Comparison of ENCODE assay signal across 8 mouse cellular contexts in genomic region chr10:18760241-18760640, GRCm38 (mm10). TPM values are rescaled to one million over a fixed set of nuclear protein-coding genes. Genes with fewer than 3 reads are reported as not detected.
DNase-seq lines count a peak whose midpoint lies in the region; ATAC-seq and TF ChIP-seq lines count a peak whose summit lies in the region.
"Had no signal": no experiment of that assay in that cellular context is flagged by ENCODE, and none has a peak within 500 bp of the region (broad histone marks: within the 10 kb centered on the region; RNA-seq: fewer than 3 reads in every experiment).

No protein-coding gene starts in this region.

- WGBS in hindbrain, embryonic 10.5 days = 25% methylated on average over 2 of the region's 2 CpGs
- WGBS in hindbrain, embryonic 12.5 days = 48% methylated on average over 2 of the region's 2 CpGs
- 35% methylated on average over 2 of the region's 2 CpGs for WGBS in liver, embryonic 14.5 days (ENCODE audit: insufficient replicate concordance)

- no peak for TF ChIP-seq EP300 in liver, embryonic 14.5 days (IDR thresholded peaks at IDR 0.05; ENCODE audit: low read depth)

- DNase-seq in hindbrain, embryonic 10.5 days (ENCODE audit: low spot score) = peak; percentile 55
- DNase-seq in urinary bladder, adult 2 months (ENCODE audit: low spot score) = peak; percentile 24
- no peak for DNase-seq in urinary bladder, postnatal 10 days (ENCODE audit: low spot score)
- peak; percentile 37 for DNase-seq in c-Kit-positive CD71-positive TER-119-positive erythroid progenitor cells, embryonic 14.5 days (ENCODE audit: low spot score)
- DNase-seq in liver, embryonic 14.5 days (ENCODE audit: low read depth in 3 of 3, low spot score in 3 of 3) = peak in 2 of 3 experiments; percentile 2 to 14

- no peak overlapping the region for H3K9ac ChIP-seq in hindbrain, embryonic 12.5 days
- no peak overlapping the region for H3K9ac ChIP-seq in liver, embryonic 14.5 days (replicated peaks)

- TF ChIP-seq POLR2A in testis, adult 2 months (IDR thresholded peaks at IDR 0.05; ENCODE audit: control insufficient read depth, low read depth, low read length) = no peak

- peak; percentile 82 for TF ChIP-seq CTCF in liver, embryonic 14.5 days (IDR thresholded peaks at IDR 0.05; ENCODE audit: low read depth)
- TF ChIP-seq CTCF in testis, adult 2 months (IDR thresholded peaks at IDR 0.05; ENCODE audit: control insufficient read depth, insufficient read depth, insufficient replicate concordance, low read depth, low read length) = peak; percentile 63; the same call in 1 of the 2 replicates

- no peak for ATAC-seq in hindbrain, embryonic 12.5 days (ENCODE audit: low FRiP score)
- ATAC-seq in liver, embryonic 14.5 days (ENCODE audit: insufficient read depth) = no peak

- no peak overlapping the region for H3K4me3 ChIP-seq in hindbrain, embryonic 10.5 days
- H3K4me3 ChIP-seq in hindbrain, embryonic 12.5 days = no peak overlapping the region
- H3K4me3 ChIP-seq in liver, embryonic 14.5 days (ENCODE audit: insufficient read depth in 1 of 2, low read depth in 2 of 2, low read length in 2 of 2) = no peak overlapping the region
- H3K4me3 ChIP-seq in testis, adult 2 months (ENCODE audit: control insufficient read depth, low read depth, low read length) = no peak overlapping the region

- H3K9me3 ChIP-seq in hindbrain, embryonic 10.5 days = no peaks in the 10 kb centered on the region
- H3K9me3 ChIP-seq in hindbrain, embryonic 12.5 days (replicated peaks) = 0 out of 2 replicates have a peak, but pooled peaks cover 3% of the 10 kb centered on the region
- H3K9me3 ChIP-seq in liver, embryonic 14.5 days (ENCODE audit: control insufficient read depth, low read length) = no peaks in the 10 kb centered on the region

- H3K4me1 ChIP-seq in hindbrain, embryonic 10.5 days (replicated peaks) = no peaks in the 10 kb centered on the region
- H3K4me1 ChIP-seq in hindbrain, embryonic 12.5 days = no peaks in the 10 kb centered on the region
- H3K4me1 ChIP-seq in liver, embryonic 14.5 days (replicated peaks; ENCODE audit: control insufficient read depth in 2 of 2, insufficient read depth in 2 of 2, low read length in 1 of 2) = no peaks in the 10 kb centered on the region
- H3K4me1 ChIP-seq in testis, adult 2 months (ENCODE audit: control insufficient read depth, insufficient read depth, low read length) = no peaks in the 10 kb centered on the region

- H3K4me2 ChIP-seq in hindbrain, embryonic 12.5 days (replicated peaks) = no peak overlapping the region
- no peak overlapping the region for H3K4me2 ChIP-seq in liver, embryonic 14.5 days (ENCODE audit: low read depth)

- H3K36me3 ChIP-seq in hindbrain, embryonic 10.5 days = no peaks in the 10 kb centered on the region
- H3K36me3 ChIP-seq in hindbrain, embryonic 12.5 days = no peaks in the 10 kb centered on the region
- no peaks in the 10 kb centered on the region for H3K36me3 ChIP-seq in liver, embryonic 14.5 days (replicated peaks; ENCODE audit: control insufficient read depth, insufficient read depth, low read depth)
- no peaks in the 10 kb centered on the region for H3K36me3 ChIP-seq in testis, adult 2 months (ENCODE audit: control insufficient read depth, insufficient read depth, low read length)

- no peak overlapping the region for H3K27ac ChIP-seq in hindbrain, embryonic 10.5 days
- H3K27ac ChIP-seq in hindbrain, embryonic 12.5 days = no peak overlapping the region
- H3K27ac ChIP-seq in liver, embryonic 14.5 days = no peak overlapping the region
- no peak overlapping the region for H3K27ac ChIP-seq in testis, adult 2 months (ENCODE audit: control insufficient read depth, insufficient read depth, low read depth, low read length)

- H3K27me3 ChIP-seq in hindbrain, embryonic 10.5 days (ENCODE audit: insufficient read depth, poor library complexity, severe bottlenecking) = no peaks in the 10 kb centered on the region
- no peaks in the 10 kb centered on the region for H3K27me3 ChIP-seq in hindbrain, embryonic 12.5 days
- H3K27me3 ChIP-seq in liver, embryonic 14.5 days (ENCODE audit: control insufficient read depth, insufficient read depth, low read length) = no peaks in the 10 kb centered on the region
- no peaks in the 10 kb centered on the region for H3K27me3 ChIP-seq in testis, adult 2 months (ENCODE audit: control insufficient read depth, insufficient read depth, low read length)

RNA-seq across cellular contexts. Expression of gene Arfgef3, which starts 16.5 kb away (rescaled TPM):
- 0.55 and 0.99 TPM in 2 replicates for polyA plus RNA-seq in hindbrain, embryonic 10.5 days (2016; fragmentation: Nextera tagmentation; extraction: Ambion mirVana)
- polyA plus RNA-seq in hindbrain, embryonic 12.5 days (2016; fragmentation: Nextera tagmentation; extraction: Ambion mirVana) = 2.7 and 2.8 TPM in 2 replicates
- polyA plus RNA-seq in urinary bladder, adult 2 months (2012; rRNA removed) = 0.87 and 0.91 TPM in 2 replicates
- 0.01 TPM in 2 replicates for polyA plus RNA-seq in liver, embryonic 14.5 days (2012; rRNA removed)
- polyA plus RNA-seq in liver, embryonic 14.5 days (2014; fragmentation: Nextera tagmentation; extraction: Ambion mirVana) = under 0.01 and 0.01 TPM in 2 replicates
- polyA plus RNA-seq in testis, adult 2 months (2012; rRNA removed) = 1.8 and 6.3 TPM in 2 replicates

RNA-seq across cellular contexts. Expression of gene Gm4922, which starts 26.4 kb away (rescaled TPM):
- not detected in 2 replicates for polyA plus RNA-seq in hindbrain, embryonic 10.5 days (2016; fragmentation: Nextera tagmentation; extraction: Ambion mirVana)
- polyA plus RNA-seq in hindbrain, embryonic 12.5 days (2016; fragmentation: Nextera tagmentation; extraction: Ambion mirVana) = 0.16 and 0.25 TPM in 2 replicates
- not detected in 2 replicates for polyA plus RNA-seq in urinary bladder, adult 2 months (2012; rRNA removed)
- polyA plus RNA-seq in liver, embryonic 14.5 days (2012; rRNA removed) = not detected in 2 replicates
- not detected in 2 replicates for polyA plus RNA-seq in liver, embryonic 14.5 days (2014; fragmentation: Nextera tagmentation; extraction: Ambion mirVana)
- 9.2 and 10.5 TPM in 2 replicates for polyA plus RNA-seq in testis, adult 2 months (2012; rRNA removed)
- polyA plus RNA-seq: liver, embryonic 16.5 days had no signal
